Comparison of ENCODE assay signal across 12 mouse cellular contexts in genomic region chr8:84446571-84446991, GRCm38 (mm10). TPM values are rescaled to one million over a fixed set of nuclear protein-coding genes. Genes with fewer than 3 reads are reported as not detected.
DNase-seq lines count a peak whose midpoint lies in the region.
"Had no signal": no experiment of that assay in that cellular context is flagged by ENCODE, and none has a peak within 500 bp of the region (broad histone marks: within the 10 kb centered on the region; RNA-seq: fewer than 3 reads in every experiment).

No protein-coding gene starts in this region.

- intact Hi-C loops in left cerebral cortex, postnatal 4 days (cut with DNase I) = no loop called here
- intact Hi-C loops in left cerebral cortex, postnatal 25 days (cut with DNase I) = no loop called here
- intact Hi-C loops in left cerebral cortex, postnatal 36 days (cut with DNase I) = no loop called here

- peak; percentile 43 for DNase-seq in left cerebral cortex, postnatal 4 days
- DNase-seq in left cerebral cortex, postnatal 25 days (ENCODE audit: low spot score in 2 of 2) = no peak
- DNase-seq in cerebellum, adult 11 months = peak; percentile 70
- peak; percentile 88 for DNase-seq in cerebellum, adult 9-10 months
- peak; percentile 67 to 69 for DNase-seq in cerebellum, postnatal 36 days
- no peak for DNase-seq in layer of hippocampus, adult 11-12 months (ENCODE audit: low spot score)
- DNase-seq in left cerebral cortex, postnatal 36 days (ENCODE audit: low spot score in 2 of 2) = no peak
- DNase-seq: adrenal gland, postnatal 36 days; gastrocnemius, postnatal 25 days; heart, adult 11 months; kidney, postnatal 25 days; thymus, postnatal 14 days had no signal

RNA-seq across cellular contexts. Expression of gene Cacna1a, which starts 58.3 kb away (rescaled TPM):
- total RNA-seq in left cerebral cortex, postnatal 4 days (2021) = 100 to 1,000 TPM; 151 to 183 TPM
- 100 to 1,000 TPM; 230 to 263 TPM for total RNA-seq in left cerebral cortex, postnatal 25 days (2021)
- total RNA-seq in left cerebral cortex, postnatal 36 days (2021) = 100 to 1,000 TPM; 219 to 272 TPM

Comparison
In these comparisons a context has a peak if more than half of its experiments do, and no peak if none do; other contexts are left out.
1. DNase-seq: peak in left cerebral cortex, postnatal 4 days (single experiment), cerebellum, adult 11 months (single experiment), cerebellum, adult 9-10 months (single experiment) and cerebellum, postnatal 36 days (2 of 2); none in left cerebral cortex, postnatal 25 days (0 of 2), layer of hippocampus, adult 11-12 months (single experiment) and left cerebral cortex, postnatal 36 days (0 of 2).